ENCODE assay signal across 39 mouse cellular contexts in the genomic region with DNA sequence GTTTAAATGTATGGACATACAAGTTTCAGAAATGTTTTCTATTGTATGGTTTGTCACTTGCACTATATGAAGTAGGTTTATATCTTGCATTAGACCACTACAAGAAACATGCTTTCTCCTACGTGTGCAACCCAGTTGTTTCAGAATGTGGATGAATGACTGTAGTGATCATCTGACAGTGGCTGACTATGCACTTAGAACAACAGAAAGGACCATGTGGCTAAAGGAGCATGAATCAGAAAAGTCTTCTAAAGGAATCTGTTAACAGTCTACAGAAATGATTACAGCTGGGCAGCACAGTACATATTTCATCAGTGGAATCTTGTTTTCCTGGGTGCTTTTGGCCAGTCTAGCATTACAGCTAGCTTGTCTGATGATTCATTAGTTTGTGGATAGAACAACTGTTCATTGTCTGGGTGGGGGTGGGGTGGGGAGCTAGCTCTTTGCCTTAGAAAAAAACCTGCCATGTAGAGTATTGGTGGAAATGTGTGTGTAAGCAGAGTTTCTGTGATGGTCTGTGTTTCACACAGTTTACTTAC. TPM values are rescaled to one million over a fixed set of nuclear protein-coding genes. Genes with fewer than 3 reads are reported as not detected.
A peak's percentile ranks its signal among the peaks of the same experiment; 100 is the strongest.
DNase-seq lines count a peak whose midpoint lies in the region; TF ChIP-seq lines count a peak whose summit lies in the region.
"Had no signal": no experiment of that assay in that cellular context is flagged by ENCODE, and none has a peak within 500 bp of the region (broad histone marks: within the 10 kb centered on the region; RNA-seq: fewer than 3 reads in every experiment).

No protein-coding gene starts in this region.

- peak; percentile 37 for DNase-seq in retina, postnatal 1 day
- no peak for DNase-seq in retina, embryonic 14.5 days (ENCODE audit: low spot score)
- peak; percentile 97 for DNase-seq in Muller cell, postnatal 12 days (ENCODE audit: inconsistent ontology term)
- peak; percentile 27 for DNase-seq in telencephalon, adult 2 months (ENCODE audit: low read depth, low spot score)
- no peak for DNase-seq in urinary bladder, adult 2 months (ENCODE audit: low spot score)
- no peak for DNase-seq in left cerebral cortex, postnatal 36 days (ENCODE audit: low spot score in 2 of 2)
- no peak for DNase-seq in yolk sac, embryonic 10.5 days (ENCODE audit: low spot score)
- DNase-seq: adrenal gland, postnatal 10 days; cerebellum, adult 11 months; cerebellum, adult 9-10 months; gastrocnemius, postnatal 10 days; kidney, adult 18-20 months; kidney, postnatal 36 days; layer of hippocampus, postnatal 36 days; lung, embryonic 14.5 days; right cerebral cortex, postnatal 14 days; thymus, adult 18-20 months; thymus, postnatal 25 days had no signal

- H3K4me1 ChIP-seq in embryonic fibroblast, embryonic 13.5 days (ENCODE audit: control insufficient read depth, insufficient read depth, low read length) = peaks cover 11% of the 10 kb centered on the region
- H3K4me1 ChIP-seq: forebrain, embryonic 15.5 days; liver, embryonic 15.5 days; neural tube, embryonic 13.5 days had no signal

- no peak for TF ChIP-seq CTCF in embryonic fibroblast, embryonic 13.5 days (IDR thresholded peaks at IDR 0.05; ENCODE audit: borderline replicate concordance, insufficient read depth, low read length)

- TF ChIP-seq POLR2A in embryonic fibroblast, embryonic 13.5 days (IDR thresholded peaks at IDR 0.05; ENCODE audit: low read depth, low read length) = no peak

- peak overlapping the region; percentile 68 for H3K27ac ChIP-seq in embryonic fibroblast, embryonic 13.5 days (ENCODE audit: insufficient read depth, low read length)
- H3K27ac ChIP-seq: forebrain, embryonic 15.5 days; layer of hippocampus, adult 2 months; limb, embryonic 12.5 days; liver, embryonic 15.5 days; neural tube, embryonic 13.5 days had no signal

- no peak overlapping the region for H3K4me3 ChIP-seq in embryonic fibroblast, embryonic 13.5 days (ENCODE audit: insufficient read depth, low read length)
- H3K4me3 ChIP-seq: forebrain, embryonic 15.5 days; layer of hippocampus, adult 2 months; limb, embryonic 12.5 days; liver, embryonic 15.5 days; neural tube, embryonic 13.5 days had no signal

- intact Hi-C loops in left cerebral cortex, postnatal 36 days (cut with DNase I) = no loop called here

RNA-seq across cellular contexts. Expression of a gene that starts 16.1 kb away (rescaled TPM):
- polyA plus RNA-seq in embryonic fibroblast, embryonic 13.5 days (2011; ENCODE audit: insufficient read length, low read depth, missing spikeins) = 111 and 145 TPM in 2 replicates
- 28.0 and 30.1 TPM in 2 replicates for polyA plus RNA-seq in urinary bladder, adult 2 months (2012; rRNA removed)
- total RNA-seq in left cerebral cortex, postnatal 36 days (2021) = 10 to 100 TPM; 21.4 to 24.1 TPM

RNA-seq across cellular contexts. Expression of a gene that starts 38.4 kb away (rescaled TPM):
- polyA plus RNA-seq in embryonic fibroblast, embryonic 13.5 days (2011; ENCODE audit: insufficient read length, low read depth, missing spikeins) = 19.5 and 24.7 TPM in 2 replicates
- 25.3 and 28.5 TPM in 2 replicates for polyA plus RNA-seq in urinary bladder, adult 2 months (2012; rRNA removed)
- total RNA-seq in left cerebral cortex, postnatal 36 days (2021) = 10 to 100 TPM; 37.8 to 38.5 TPM

RNA-seq across cellular contexts. Expression of a gene that starts 54.9 kb away (rescaled TPM):
- not detected in 2 replicates for polyA plus RNA-seq in embryonic fibroblast, embryonic 13.5 days (2011; ENCODE audit: insufficient read length, low read depth, missing spikeins)
- not detected in 2 replicates for polyA plus RNA-seq in urinary bladder, adult 2 months (2012; rRNA removed)
- not detected for total RNA-seq in left cerebral cortex, postnatal 36 days (2021)
- total RNA-seq: adrenal gland, postnatal 10 days; common myeloid progenitor, adult 5-6 weeks; gastrocnemius, postnatal 10 days; heart, postnatal 25 days; layer of hippocampus, adult 2 months; layer of hippocampus, postnatal 36 days; left cerebral cortex, postnatal 14 days; megakaryocyte, adult 5-6 weeks; MEL; midbrain, postnatal 0 days had no signal
- polyA plus RNA-seq: embryonic facial prominence, embryonic 14.5 days; heart, embryonic 14.5 days; hindbrain, embryonic 11.5 days; hindbrain, embryonic 16.5 days; intestine, embryonic 14.5 days; kidney, embryonic 16.5 days; limb, embryonic 12.5 days; liver, embryonic 15.5 days; lung, embryonic 14.5 days; midbrain, embryonic 11.5 days; midbrain, postnatal 0 days; neural tube, embryonic 13.5 days; small intestine, adult 2 months; stomach, embryonic 14.5 days had no signal

Comparison
In these comparisons a context has a peak if more than half of its experiments do, and no peak if none do; other contexts are left out.
1. DNase-seq: peak in retina, postnatal 1 day (single experiment), Muller cell, postnatal 12 days (single experiment) and telencephalon, adult 2 months (single experiment); none in retina, embryonic 14.5 days (single experiment), urinary bladder, adult 2 months (single experiment), left cerebral cortex, postnatal 36 days (0 of 2) and yolk sac, embryonic 10.5 days (single experiment).